Mouse (Mus musculus) gastrocnemius, postnatal 36 days (tissue): Measurements from ENCODE around the gene Dram1. TPM values are rescaled to one million over a fixed set of nuclear protein-coding genes. Genes with fewer than 3 reads are reported as not detected.

ENCODE experiments used
- DNase-seq, 2 experiments: peaks; one replicate each; pipeline ENCODE4 v3.0.0; 2022
- intact Hi-C: fragments of 180-260 bp; cut with DNase I; formaldehyde crosslinking; loops from one replicate; pipeline ENCODE4 v1.15.1; 2025
- long read RNA-seq, 2 experiments: library from polyadenylated mRNA; stranded (forward); transcript quantifications; one replicate each; pipeline ENCODE4 v2.0.0; 2021
- total RNA-seq, 2 experiments: library from RNA; stranded (reverse); gene quantifications; 2 replicates each; pipeline ENCODE4 v1.2.3; 2021

The Dram1 gene
- 1 to 10 TPM; 1.4 to 1.8 TPM for total RNA-seq
- long read RNA-seq, experiment 1, partial matches to known transcripts: 0 of 1 reads
- long read RNA-seq, experiment 1, other reads (novel, unspliced or antisense): 1 of 1 reads
- long read RNA-seq, experiment 2, partial matches to known transcripts: 0 of 2 reads
- long read RNA-seq, experiment 2, other reads (novel, unspliced or antisense): 2 of 2 reads

GRCm38 (mm10) chr10:88379013-88379885 is at the start of gene Dram1, which contains the start of gene Gnptab:
Gene Dram1, minus strand, starts transcription at chr10:88379080.
Gene Gnptab, plus strand, starts transcription at chr10:88379132.
- intact Hi-C loops: loop anchor here (1.0 to 10.0 kb wide), 4 partner anchors 47 to 446 kb away; partner anchors contain the start of genes Arl1 and Utp20
- DNase-seq: peak; percentile 75 to 83

- DNase-seq: no peak
- intact Hi-C loops: no loop called here
Observed at GRCm38 (mm10) chr10:88427998-88428397, 49.1 kb upstream of the Dram1 start.

GRCm38 (mm10) chr10:88426896-88427295 is 48.0 kb upstream of the Dram1 start:
- intact Hi-C loops: loop anchor here (1.0 kb wide), 1 partner anchor 48 kb away; the partner anchor contains the start of genes Dram1 and Gnptab
- DNase-seq: no peak

DNA sequence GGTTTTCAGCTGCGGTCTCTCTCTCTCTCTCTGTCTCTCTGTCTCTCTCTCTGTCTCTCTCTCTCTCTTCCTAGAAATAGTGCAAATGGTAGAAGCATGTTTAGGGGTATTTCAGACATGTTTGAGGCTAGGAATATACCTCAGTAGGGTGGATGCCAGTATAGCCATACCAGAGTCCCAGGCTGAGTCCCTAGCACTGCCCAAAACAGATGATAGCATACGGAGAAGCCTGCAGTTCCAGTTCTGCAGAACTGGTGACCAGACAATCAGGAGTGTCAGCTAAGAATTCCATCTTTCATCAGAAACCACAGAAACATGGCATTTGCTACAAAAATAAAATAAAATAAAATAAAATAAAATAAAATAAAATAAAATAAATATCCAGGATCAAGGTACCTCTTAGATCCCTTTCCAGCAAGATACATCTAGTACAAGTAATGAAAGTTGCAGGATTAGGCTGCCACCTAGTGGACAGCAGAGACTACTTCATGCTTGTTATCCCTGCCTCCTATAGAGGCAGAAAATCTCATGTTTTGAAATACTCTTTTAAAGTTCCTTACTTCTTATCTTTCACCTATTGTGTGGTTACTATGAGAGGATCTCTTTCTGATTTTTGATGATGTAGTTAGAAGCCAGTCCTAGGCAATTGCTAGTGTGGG is 47.4 kb upstream of the Dram1 start:
- intact Hi-C loops: loop anchor here (1.0 kb wide), 1 partner anchor 47 kb away; the partner anchor contains the start of genes Dram1 and Gnptab
- DNase-seq: peak in 1 of 2 experiments; percentile 36

DNA sequence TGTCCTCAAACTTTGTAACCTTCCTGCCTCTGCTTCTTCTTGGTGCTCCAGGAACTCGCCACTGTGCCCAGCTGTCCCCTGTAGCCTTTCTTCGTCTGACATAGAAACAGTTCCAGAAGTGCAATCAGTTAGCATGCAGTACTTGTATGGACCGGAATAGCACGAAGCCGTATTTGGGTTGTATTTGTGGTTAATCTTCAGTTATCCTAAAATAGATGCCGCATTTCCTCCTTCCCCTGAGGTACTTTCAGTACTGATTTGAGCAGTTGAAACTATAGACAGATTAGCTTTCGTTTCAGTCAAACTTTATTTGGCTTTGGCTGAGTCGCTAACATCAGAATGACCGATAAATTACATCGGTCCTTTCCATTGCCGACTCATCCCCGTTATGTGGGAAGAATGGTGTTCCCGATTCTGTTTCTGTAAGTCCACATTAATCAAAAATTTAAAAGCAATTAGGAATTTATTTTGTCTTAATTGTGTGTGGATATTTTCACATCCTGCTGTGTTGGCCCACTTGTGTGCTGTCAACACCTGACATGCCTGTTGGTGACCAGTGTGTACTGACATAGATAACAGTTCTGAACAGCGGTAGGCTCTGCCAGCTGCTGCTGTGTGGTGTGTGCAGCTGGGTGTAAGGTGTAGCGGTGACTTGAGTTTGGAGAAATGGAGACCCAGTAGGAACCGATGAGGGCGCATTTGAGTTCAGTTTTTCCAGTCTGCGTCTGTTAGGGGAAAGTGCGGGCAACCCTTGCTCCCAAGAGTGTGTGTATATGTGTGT is 42.0 kb upstream of the Dram1 start:
- no peak for DNase-seq
- intact Hi-C loops: no loop called here

DNA sequence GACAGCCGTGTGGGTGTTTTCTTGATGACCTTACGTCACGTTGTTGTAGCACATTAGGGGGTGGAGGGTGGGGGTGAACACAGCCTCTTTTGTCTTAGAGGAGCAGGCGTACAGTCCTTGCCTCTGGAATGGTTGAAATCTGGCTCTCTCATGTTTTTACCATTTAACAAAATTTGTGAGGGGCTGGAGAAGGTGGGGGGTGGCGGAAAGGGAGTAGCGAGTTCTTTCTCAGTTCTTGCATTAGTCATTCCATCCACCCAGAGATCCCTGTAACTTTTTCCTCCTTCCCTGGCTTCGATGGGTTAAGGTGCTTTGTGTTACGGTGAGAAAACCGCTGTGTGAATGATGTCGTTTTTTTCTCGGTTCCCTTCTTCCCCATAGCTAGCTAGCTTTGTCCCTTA is 41.3 kb upstream of the Dram1 start:
- intact Hi-C loops: no loop called here
- DNase-seq: no peak

GRCm38 (mm10) chr10:88417686-88418085 is 38.8 kb upstream of the Dram1 start:
- no peak for DNase-seq
- intact Hi-C loops: no loop called here

GRCm38 (mm10) chr10:88412290-88412995 is 33.6 kb upstream of the Dram1 start:
- intact Hi-C loops: no loop called here
- no peak for DNase-seq

- intact Hi-C loops: no loop called here
- no peak for DNase-seq
Observed at GRCm38 (mm10) chr10:88409751-88410150, 30.9 kb upstream of the Dram1 start.

- intact Hi-C loops: no loop called here
- DNase-seq: no peak
Observed at GRCm38 (mm10) chr10:88407875-88408631, 29.2 kb upstream of the Dram1 start.

DNA sequence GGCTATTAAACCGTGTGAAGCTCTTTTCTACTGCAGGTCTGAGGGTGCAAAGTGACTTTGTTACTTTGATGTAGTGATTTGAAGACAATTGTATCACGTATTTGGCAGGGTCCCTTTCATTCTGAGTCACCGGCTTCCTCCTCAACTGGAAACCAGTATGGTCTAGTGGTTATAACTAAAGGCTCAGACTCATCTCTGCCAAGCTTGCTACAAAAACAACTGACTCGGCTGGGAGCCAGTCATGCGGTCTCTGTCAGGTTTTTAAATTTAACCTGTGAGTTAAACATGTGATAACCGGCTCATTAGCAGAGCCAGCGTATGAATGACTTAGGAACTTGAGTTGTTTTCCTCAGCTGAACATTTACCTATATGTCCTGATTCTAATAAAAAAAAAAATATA is 26.9 kb upstream of the Dram1 start:
- DNase-seq: no peak
- intact Hi-C loops: no loop called here

- intact Hi-C loops: no loop called here
- no peak for DNase-seq
Observed at GRCm38 (mm10) chr10:88404220-88404619, 25.3 kb upstream of the Dram1 start.

GRCm38 (mm10) chr10:88403021-88403420 is 24.1 kb upstream of the Dram1 start:
- intact Hi-C loops: no loop called here
- no peak for DNase-seq

DNA sequence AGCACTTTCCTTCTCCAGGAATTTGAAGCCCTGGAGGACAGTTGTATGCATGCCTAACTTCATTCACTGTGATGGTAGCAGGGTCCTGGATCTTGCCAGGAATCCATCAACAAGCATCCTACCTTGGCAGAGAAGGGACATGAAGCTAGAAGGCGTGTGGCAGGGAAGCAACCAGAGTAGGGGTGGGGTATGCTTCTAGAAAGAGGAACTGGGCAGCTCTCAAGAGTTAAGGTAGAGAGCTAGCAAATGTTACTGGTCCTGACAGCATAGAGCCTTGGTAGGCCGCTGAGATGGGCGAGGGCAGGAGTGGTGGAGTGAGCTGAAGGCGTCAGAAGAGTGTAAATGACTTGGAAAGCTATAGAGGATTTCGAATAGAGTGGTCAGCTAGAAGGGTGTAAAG is 20.4 kb upstream of the Dram1 start:
- intact Hi-C loops: no loop called here

GRCm38 (mm10) chr10:88398668-88399243 is 19.9 kb upstream of the Dram1 start:
- no peak for DNase-seq
- intact Hi-C loops: no loop called here

More for the DNA sequence above, 20.4 kb upstream of the Dram1 start:
- DNase-seq: no peak

GRCm38 (mm10) chr10:88392181-88392847 is 13.4 kb upstream of the Dram1 start:
- intact Hi-C loops: no loop called here

DNA sequence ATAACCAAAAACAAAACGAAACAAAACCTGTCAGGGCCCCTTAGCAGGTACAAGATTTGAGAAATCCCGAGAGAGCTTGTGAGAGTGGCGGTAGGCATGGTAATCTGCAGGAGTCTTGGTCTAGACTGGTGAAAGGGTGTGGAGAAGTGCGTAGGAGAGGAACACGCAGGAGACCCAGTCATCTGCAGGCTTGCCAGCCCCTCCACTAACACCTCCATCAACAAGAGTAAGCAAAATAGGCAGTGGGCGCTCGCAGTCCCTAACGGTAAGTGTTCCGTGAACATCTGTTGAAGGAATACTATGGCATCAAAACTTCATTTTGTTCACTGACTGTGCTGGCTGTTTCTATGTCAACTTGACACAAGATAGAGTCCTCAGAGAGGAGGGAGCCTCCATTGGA is 12.6 kb upstream of the Dram1 start:
- no peak for DNase-seq
- intact Hi-C loops: no loop called here

More at GRCm38 (mm10) chr10:88392181-88392847, 13.4 kb upstream of the Dram1 start:
- no peak for DNase-seq
